Mouse (Mus musculus) urinary bladder, adult 18-20 months (tissue): Measurements from ENCODE around the gene Baiap3.

ENCODE experiments used
- DNase-seq, 2 experiments: peaks; one replicate each; pipeline ENCODE4 v3.0.0; 2022; ENCODE audit warnings: low spot score in 2 of 2, mixed read lengths in 2 of 2

Baiap3 gene

DNA sequence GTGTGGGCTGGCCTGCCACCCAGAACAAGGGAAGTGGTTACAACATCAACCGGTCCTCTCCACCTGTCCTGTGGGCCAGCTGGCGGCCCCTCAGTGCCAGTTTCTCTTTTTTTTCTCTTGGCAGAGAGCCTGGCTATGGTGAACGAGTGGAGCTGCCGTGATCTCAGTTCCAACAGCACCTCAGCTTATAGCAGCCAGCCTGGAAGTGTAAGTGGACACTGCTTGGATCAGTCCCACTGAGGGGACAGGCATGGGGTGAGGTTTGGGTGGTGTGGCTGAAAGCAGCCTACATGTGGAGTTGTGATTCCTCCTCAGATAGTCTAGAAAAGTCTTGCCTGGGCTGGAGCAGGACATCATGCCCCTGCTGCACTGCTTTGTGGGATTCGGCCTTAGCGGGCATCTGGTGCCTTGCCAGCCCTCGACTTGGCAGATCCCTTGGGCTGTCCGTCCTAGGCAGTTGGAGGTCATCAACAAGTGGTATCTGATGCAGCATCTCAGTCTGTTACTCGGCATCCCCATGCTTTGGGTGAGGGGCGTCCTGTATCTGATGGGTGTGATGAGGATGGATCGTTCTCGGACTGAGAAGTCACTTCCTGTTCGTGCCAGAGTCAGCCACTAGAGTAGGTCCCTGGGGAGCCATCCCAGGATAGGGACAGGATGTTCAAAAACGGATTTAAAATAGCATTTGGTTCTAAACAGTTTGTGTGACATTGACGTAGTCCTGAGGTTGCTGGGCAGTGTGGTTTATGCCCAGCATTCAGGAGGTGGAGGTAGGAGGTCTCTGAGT is 45.3 kb downstream of the Baiap3 start:
- no peak for DNase-seq

- DNase-seq: no peak
Measured at GRCm38 (mm10) chr17:25210006-25210405, 46.2 kb downstream of the Baiap3 start.

GRCm38 (mm10) chr17:25202401-25202800 is 53.8 kb downstream of the Baiap3 start:
- no peak for DNase-seq
